Mouse (Mus musculus) cerebellum, adult 2 months (tissue): ENCODE results near the gene Rbfox1.

Experiments
- CTCF ChIP-seq: fragments of 200-500 bp; IDR thresholded peaks from 2 replicates; pipeline ENCODE4 v1.5.1; 2011; ENCODE audit warnings: low read depth, mild to moderate bottlenecking, control low read depth, low read length, moderate library complexity, borderline replicate concordance; ENCODE audit not compliant: insufficient read depth
- POLR2A ChIP-seq: fragments of 200-500 bp; IDR thresholded peaks from 2 replicates; pipeline ENCODE4 v1.6.1; 2011; ENCODE audit warnings: low read length, control low read depth, borderline replicate concordance; ENCODE audit not compliant: insufficient read depth

DNA sequence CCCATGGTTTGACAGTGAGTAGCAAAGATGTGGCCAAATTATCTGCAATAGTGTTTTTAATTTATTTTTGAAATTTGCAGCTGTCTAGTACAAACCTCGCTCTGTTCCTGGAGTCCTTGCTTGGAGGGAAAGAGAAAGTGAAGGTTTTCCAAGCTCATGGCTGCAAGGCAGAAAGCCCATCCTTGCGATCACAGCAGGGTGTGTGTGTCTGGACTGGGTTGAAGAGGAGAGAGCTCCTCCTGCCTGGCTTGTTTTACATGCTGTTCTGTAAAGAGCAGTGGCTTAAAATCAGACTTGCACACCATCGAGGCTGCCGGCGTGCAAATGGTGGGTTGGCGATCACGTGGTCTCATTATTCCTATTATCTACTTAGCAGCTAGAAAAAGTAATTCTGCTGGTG lies 249.9 kb downstream of the Rbfox1 start:
- TF ChIP-seq POLR2A (no peak), CTCF (no peak)
